Mouse (Mus musculus): Measurements from ENCODE around the gene Fhl3.

Gene Fhl3

DNA sequence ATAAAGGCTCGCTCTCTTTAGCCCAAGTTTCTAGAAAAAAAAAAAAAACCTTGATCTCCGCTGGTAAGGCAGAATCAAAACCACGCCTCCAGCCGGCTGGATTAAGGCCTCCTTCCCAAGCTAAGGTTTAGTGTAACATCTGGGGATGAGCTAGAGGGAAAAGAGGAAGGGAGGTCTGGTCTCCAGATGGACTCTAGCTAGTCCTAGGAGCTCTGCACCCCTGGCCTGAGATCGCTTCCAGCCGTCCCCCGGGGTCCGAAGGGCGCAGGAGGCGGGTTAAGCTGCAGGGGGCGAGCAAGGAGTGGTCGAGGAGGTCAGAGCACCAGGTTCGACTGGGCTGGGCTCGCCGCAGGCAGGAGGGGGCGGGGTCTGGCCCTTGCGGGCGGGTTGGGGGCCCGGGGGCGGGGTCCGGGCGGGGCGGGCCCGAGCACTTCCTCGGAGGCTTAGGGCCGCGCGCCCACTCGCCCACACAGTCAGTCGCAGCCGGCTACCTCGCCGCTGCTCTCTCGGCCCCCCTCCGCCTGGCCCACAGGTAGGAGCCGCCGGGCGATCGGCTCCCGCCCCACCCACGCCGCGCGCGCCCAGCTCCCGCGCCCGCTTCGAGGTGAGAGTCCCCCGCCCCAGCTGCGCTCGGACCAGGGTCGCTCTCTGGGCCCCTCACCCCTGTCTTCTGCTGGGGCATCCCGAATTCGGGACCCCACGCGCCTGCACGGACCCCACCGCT, at the start of gene Fhl3:
Gene Fhl3 (plus strand): TSS at position 454 of the 724 bp plus-strand sequence.
- DNase-seq (ENCODE audit: low read depth, low spot score): no peak

DNA sequence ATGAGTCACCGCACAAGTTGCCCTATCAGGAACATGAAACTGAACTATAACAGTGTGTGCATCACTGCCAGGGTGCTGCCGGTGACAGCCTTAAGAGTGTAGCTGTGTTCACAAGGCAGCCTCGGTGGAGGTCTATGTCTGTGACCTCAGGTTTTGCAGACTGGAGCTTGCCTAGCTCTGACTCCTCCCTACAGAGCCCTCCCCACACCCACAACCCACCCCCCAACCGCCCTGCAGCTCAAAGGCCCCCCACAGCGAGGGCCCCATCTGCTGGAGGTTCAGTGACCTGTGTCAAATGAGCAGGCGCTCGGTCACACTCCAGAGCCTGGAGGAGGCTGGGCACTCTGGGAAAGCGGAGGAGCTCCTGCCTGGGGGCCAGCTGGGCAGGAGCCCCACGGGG, 47.6 kb upstream of the Fhl3 start:
- DNase-seq (ENCODE audit: low read depth, low spot score): no peak

DNA sequence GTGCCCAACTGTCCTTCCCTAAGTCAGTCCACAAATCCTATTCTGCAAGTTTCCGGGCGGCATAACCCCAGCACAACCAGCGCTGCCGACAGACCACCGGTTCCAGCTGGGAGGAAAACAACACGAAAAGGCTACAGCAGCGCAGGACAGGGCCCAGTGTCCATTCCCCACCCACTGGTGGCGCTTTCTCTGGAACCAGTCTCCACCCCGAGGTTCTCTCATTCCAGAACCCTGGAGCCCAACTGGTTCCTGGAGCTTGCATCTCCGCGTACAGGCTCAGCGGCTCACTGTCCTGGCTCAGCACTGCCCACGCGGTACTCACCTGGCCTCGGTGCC, 44.0 kb upstream of the Fhl3 start, which contains the start of gene Pou3f1:
Gene Pou3f1 (plus strand): TSS at position 290 of the 336 bp plus-strand sequence.
- no peak for DNase-seq (ENCODE audit: low read depth, low spot score)

- DNase-seq (ENCODE audit: low read depth, low spot score): peak; percentile 67
Measured at GRCm38 (mm10) chr4:124656854-124657650, 43.4 kb upstream of the Fhl3 start.

DNA sequence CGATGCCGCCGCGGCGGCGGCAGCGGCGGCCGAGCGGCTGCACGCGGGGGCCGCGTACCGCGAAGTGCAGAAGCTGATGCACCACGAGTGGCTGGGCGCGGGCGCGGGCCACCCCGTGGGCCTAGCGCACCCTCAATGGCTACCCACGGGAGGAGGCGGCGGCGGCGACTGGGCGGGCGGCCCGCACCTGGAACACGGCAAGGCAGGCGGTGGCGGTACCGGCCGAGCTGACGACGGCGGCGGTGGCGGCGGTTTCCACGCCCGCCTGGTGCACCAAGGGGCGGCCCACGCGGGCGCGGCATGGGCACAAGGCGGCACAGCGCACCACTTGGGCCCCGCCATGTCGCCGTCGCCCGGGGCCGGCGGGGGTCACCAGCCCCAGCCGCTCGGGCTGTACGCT, 42.7 kb upstream of the Fhl3 start:
- DNase-seq (ENCODE audit: low read depth, low spot score): no peak

- DNase-seq (ENCODE audit: low read depth, low spot score): no peak
Measured at GRCm38 (mm10) chr4:124658412-124658851, 42.1 kb upstream of the Fhl3 start.

- no peak for DNase-seq (ENCODE audit: low read depth, low spot score)
Measured at GRCm38 (mm10) chr4:124659251-124660217, 41.0 kb upstream of the Fhl3 start.

DNA sequence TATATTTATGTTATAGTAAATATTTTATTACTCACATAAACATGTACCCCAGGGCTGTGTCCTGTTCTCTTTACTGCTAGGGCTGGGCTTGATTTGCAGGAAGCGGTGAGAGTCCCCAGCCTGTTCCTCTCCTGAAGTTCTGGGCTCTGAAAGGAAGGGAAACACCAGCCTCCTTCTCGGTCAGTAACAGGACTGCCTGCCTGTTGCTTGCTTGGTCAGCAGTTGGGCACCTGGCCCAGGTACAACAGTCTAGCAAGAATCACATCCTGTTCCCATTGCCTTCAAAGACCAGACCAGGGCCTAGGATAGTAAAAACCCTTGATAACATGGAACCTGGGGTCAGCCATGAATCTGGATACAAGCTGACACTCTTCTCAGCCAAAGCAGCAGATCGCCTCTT, 39.9 kb upstream of the Fhl3 start:
- DNase-seq (ENCODE audit: low read depth, low spot score): no peak

DNA sequence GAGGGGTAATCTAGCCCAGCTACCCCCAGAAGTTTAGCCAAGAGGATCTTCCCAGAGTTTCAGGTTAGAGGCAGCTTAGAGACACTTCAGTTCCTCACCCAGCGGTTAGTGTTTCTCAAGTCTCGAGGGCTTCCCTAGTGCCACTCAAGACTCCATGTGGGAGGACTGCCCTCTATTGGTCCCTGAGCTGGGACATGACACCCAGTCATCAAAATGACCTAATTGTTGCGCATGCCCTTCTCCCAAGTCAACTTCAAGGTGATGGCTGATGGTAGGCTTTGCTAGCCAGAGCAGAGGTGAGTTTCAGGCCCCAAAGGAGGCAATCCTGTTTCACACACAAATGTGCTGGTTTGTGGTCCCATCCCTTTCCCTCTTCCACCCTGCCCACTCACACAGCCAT, 37.5 kb upstream of the Fhl3 start:
- DNase-seq (ENCODE audit: low read depth, low spot score): no peak

GRCm38 (mm10) chr4:124664185-124664584, 36.3 kb upstream of the Fhl3 start:
- DNase-seq (ENCODE audit: low read depth, low spot score): no peak

DNA sequence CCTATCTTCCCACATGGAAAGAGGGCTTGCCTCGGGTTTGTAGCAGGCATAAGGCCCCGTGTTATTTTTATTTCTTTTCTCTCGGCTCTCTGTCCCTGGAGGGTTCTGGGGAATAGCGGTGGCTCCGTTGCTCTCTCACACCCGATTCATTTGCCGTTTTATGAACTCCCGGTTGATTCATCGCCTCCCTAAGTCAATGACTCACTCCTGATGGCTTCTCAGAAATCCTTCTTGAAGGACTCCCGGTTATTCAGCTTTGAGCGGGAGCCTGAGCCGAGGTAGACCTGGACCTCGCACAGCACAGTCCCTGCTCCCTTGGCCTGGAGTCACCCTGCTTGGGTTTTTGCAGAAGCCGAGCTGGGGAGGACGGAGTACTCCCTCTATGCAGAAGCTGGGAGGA, 35.9 kb upstream of the Fhl3 start:
- no peak for DNase-seq (ENCODE audit: low read depth, low spot score)

GRCm38 (mm10) chr4:124667476-124668033, 32.9 kb upstream of the Fhl3 start:
- no peak for DNase-seq (ENCODE audit: low read depth, low spot score)

- DNase-seq (ENCODE audit: low read depth, low spot score): no peak
Measured at GRCm38 (mm10) chr4:124668078-124668477, 32.4 kb upstream of the Fhl3 start.

DNA sequence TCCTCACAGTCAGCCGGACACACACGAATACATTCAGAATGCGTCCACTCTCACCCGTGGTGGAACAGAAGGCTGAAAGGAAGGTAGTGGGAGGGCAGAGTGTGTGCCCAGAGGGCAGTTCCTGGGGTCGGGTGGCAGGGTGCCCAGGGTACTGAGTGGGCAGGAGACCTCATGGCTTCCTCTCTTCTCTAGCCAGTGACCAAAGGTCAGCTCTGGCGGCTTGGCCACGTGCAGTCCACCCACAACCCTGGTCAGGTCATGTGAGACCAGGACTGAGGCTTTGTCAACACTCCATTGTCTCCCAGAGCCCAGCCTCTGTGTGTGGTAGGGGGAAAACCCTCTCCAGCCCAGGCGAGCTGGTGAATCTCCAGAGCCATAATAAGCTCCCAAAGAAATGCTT, 30.3 kb upstream of the Fhl3 start:
- no peak for DNase-seq (ENCODE audit: low read depth, low spot score)

DNA sequence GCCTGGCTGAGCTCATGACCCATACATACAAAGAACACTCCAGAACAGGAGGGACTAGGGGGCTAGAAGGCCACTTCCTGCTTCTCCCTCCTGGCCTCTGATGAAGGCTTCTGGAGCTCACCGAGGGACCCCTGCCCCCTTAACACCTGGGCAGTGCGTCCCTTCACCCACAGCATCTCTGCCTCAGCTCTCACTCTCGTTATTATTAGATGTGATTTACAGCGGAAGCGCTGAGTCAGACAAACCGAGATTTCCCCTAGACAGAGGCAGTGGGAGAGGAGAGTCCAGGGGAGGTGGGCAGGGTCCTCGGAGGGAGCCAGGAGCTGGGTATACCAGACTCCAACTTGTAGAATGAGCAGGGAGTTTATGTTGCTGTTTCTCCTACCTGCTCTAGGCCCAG, 28.9 kb upstream of the Fhl3 start:
- no peak for DNase-seq (ENCODE audit: low read depth, low spot score)

- DNase-seq (ENCODE audit: low read depth, low spot score): no peak
Measured at GRCm38 (mm10) chr4:124672347-124673320, 27.9 kb upstream of the Fhl3 start.

- no peak for DNase-seq (ENCODE audit: low read depth, low spot score)
Measured at GRCm38 (mm10) chr4:124674334-124675032, 26.0 kb upstream of the Fhl3 start.

DNA sequence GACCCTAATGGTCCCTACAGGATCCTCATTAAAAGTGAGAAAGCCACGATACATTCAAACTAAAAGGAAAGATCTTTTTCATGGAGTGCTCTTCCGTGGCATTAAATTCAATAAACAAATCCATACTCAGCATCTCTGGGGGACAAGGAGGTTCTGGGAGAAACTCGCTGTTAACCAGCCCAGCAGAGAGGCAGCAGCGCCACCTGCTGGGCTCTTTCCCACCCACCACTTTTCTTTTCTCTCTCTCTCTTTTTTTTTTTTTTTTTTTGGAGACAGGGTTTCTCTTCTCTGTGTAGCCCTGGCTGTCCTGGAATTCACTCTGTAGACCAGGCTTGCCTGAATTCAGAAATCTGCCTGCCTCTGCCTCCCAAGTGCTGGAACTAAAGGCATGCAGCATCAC, 25.5 kb upstream of the Fhl3 start:
- DNase-seq (ENCODE audit: low read depth, low spot score): peak; percentile 69

DNA sequence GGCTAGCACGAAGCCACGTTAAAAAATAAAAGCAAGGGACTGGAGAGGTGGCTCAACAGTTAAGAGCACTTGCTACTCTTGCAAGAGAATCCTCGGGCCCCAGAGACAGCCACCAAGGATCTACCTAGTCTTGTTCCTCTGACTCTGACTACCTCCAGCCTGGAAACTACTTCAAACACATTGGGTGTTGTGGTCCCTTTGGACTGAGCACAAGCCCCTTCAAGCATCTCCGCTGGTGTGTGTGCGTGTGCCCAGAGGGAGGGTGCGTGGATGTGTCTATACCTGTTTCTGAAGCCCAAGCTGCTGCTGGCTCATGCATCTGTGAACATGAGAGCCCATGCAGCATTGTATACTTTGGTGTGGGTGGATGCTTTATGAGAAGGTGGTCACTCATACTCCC, 24.5 kb upstream of the Fhl3 start:
- no peak for DNase-seq (ENCODE audit: low read depth, low spot score)

- DNase-seq (ENCODE audit: low read depth, low spot score): no peak
Measured at GRCm38 (mm10) chr4:124682270-124682669, 18.2 kb upstream of the Fhl3 start.
